Mouse (Mus musculus) embryo, embryonic 10 days (tissue): ENCODE results near the gene Ypel2.
"Not testable (repeated sequence)": the region's sequence is repeated elsewhere in the genome, so short reads cannot be mapped to it uniquely, and the experiment has no call there.

ENCODE experiments used
- DNase-seq: peaks from one replicate; pipeline ENCODE4 v3.0.0-alpha.2; 2015; ENCODE audit warnings: low spot score

Ypel2 gene

GRCm38 (mm10) chr11:86993041-86994037, at the start of gene Ypel2:
TSS of gene Ypel2 (minus strand) at chr11:86993707.
- DNase-seq, result peak; percentile 97

GRCm38 (mm10) chr11:87043052-87043451, 49.5 kb upstream of the Ypel2 start:
- DNase-seq, result no peak

GRCm38 (mm10) chr11:87039307-87039963, 45.9 kb upstream of the Ypel2 start:
- DNase-seq, result no peak

GRCm38 (mm10) chr11:87036180-87036579, 42.7 kb upstream of the Ypel2 start:
- DNase-seq, result peak; percentile 17

GRCm38 (mm10) chr11:87028212-87028611, 34.7 kb upstream of the Ypel2 start:
- no peak for DNase-seq

GRCm38 (mm10) chr11:87026096-87026875, 32.8 kb upstream of the Ypel2 start:
- DNase-seq, result no peak

GRCm38 (mm10) chr11:87025351-87025750, 31.8 kb upstream of the Ypel2 start:
- DNase-seq, result no peak

GRCm38 (mm10) chr11:87023240-87023639, 29.7 kb upstream of the Ypel2 start:
- not testable (repeated sequence) for DNase-seq

GRCm38 (mm10) chr11:87022765-87023164, 29.3 kb upstream of the Ypel2 start:
- no peak for DNase-seq

GRCm38 (mm10) chr11:87021551-87021950, 28.0 kb upstream of the Ypel2 start:
- no peak for DNase-seq

GRCm38 (mm10) chr11:87020449-87020848, 26.9 kb upstream of the Ypel2 start:
- DNase-seq, result no peak

GRCm38 (mm10) chr11:87019431-87019830, 25.9 kb upstream of the Ypel2 start:
- no peak for DNase-seq

GRCm38 (mm10) chr11:87018081-87018480, 24.6 kb upstream of the Ypel2 start:
- DNase-seq, result no peak

- no peak for DNase-seq
Measured at GRCm38 (mm10) chr11:87015691-87016090, 22.2 kb upstream of the Ypel2 start.

GRCm38 (mm10) chr11:87010476-87010875, 17.0 kb upstream of the Ypel2 start:
- DNase-seq, result peak; percentile 81

GRCm38 (mm10) chr11:87007371-87007770, 13.9 kb upstream of the Ypel2 start:
- DNase-seq, result no peak

GRCm38 (mm10) chr11:87004960-87005755, 11.7 kb upstream of the Ypel2 start:
- DNase-seq, result no peak

- no peak for DNase-seq
Measured at GRCm38 (mm10) chr11:87002078-87002829, 8.7 kb upstream of the Ypel2 start.

GRCm38 (mm10) chr11:87001217-87001616, 7.7 kb upstream of the Ypel2 start:
- no peak for DNase-seq

GRCm38 (mm10) chr11:86996266-86996665, 2.8 kb upstream of the Ypel2 start:
- no peak for DNase-seq
